ENCODE assay signal across 29 mouse cellular contexts in genomic region chr19:47250931-47251330, GRCm38 (mm10).
A peak's percentile ranks its signal among the peaks of the same experiment; 100 is the strongest.
DNase-seq lines count a peak whose midpoint lies in the region; ATAC-seq and TF ChIP-seq lines count a peak whose summit lies in the region.
"Had no signal": no experiment of that assay in that cellular context is flagged by ENCODE, and none has a peak within 500 bp of the region (broad histone marks: within the 10 kb centered on the region; RNA-seq: fewer than 3 reads in every experiment).

No protein-coding gene starts in this region.

- no peaks in the 10 kb centered on the region for H3K36me3 ChIP-seq in hindbrain, postnatal 0 days (ENCODE audit: insufficient read depth, low read length)
- no peaks in the 10 kb centered on the region for H3K36me3 ChIP-seq in hindbrain, embryonic 14.5 days (replicated peaks; ENCODE audit: control insufficient read depth, insufficient read depth)
- H3K36me3 ChIP-seq: heart, embryonic 13.5 days; hindbrain, embryonic 13.5 days; limb, embryonic 13.5 days; liver, embryonic 12.5 days; neural tube, embryonic 13.5 days had no signal

- H3K4me3 ChIP-seq in hindbrain, postnatal 0 days (ENCODE audit: low read length): no peak overlapping the region
- H3K4me3 ChIP-seq in hindbrain, embryonic 14.5 days (replicated peaks; ENCODE audit: low read length): no peak overlapping the region
- H3K4me3 ChIP-seq: forebrain, embryonic 13.5 days; heart, adult 2 months; heart, embryonic 13.5 days; hindbrain, embryonic 13.5 days; layer of hippocampus, adult 2 months; limb, embryonic 13.5 days; liver, embryonic 12.5 days; neural tube, embryonic 13.5 days had no signal

- 42% methylated on average over 6 of the region's 6 CpGs for WGBS in hindbrain, postnatal 0 days
- 41% methylated on average over 6 of the region's 6 CpGs for WGBS in hindbrain, embryonic 14.5 days

- no peaks in the 10 kb centered on the region for H3K9me3 ChIP-seq in hindbrain, postnatal 0 days (ENCODE audit: low read length)
- H3K9me3 ChIP-seq in hindbrain, embryonic 14.5 days (ENCODE audit: control insufficient read depth, low read length): no peaks in the 10 kb centered on the region
- H3K9me3 ChIP-seq: forebrain, embryonic 13.5 days; hindbrain, embryonic 13.5 days; limb, embryonic 13.5 days; liver, embryonic 12.5 days; neural tube, embryonic 13.5 days had no signal

- H3K9ac ChIP-seq in hindbrain, postnatal 0 days (replicated peaks; ENCODE audit: low read length): no peak overlapping the region
- no peak overlapping the region for H3K9ac ChIP-seq in hindbrain, embryonic 14.5 days
- H3K9ac ChIP-seq: forebrain, embryonic 13.5 days; heart, embryonic 13.5 days; hindbrain, embryonic 13.5 days; limb, embryonic 13.5 days; liver, embryonic 12.5 days; neural tube, embryonic 13.5 days had no signal

- TF ChIP-seq CTCF in hindbrain, postnatal 0 days (IDR thresholded peaks at IDR 0.05; ENCODE audit: low read depth): no peak

- peaks cover 4% of the 10 kb centered on the region; the same call in 1 of the 2 replicates for H3K4me1 ChIP-seq in hindbrain, postnatal 0 days (ENCODE audit: insufficient read depth, low read length)
- no peaks in the 10 kb centered on the region for H3K4me1 ChIP-seq in hindbrain, embryonic 14.5 days (replicated peaks; ENCODE audit: control insufficient read depth, insufficient read depth, low read length)

- peak; percentile 57 to 61 for DNase-seq in cerebellum, postnatal 14 days
- no peak for DNase-seq in cerebellum, adult 11 months
- peak; percentile 32 for DNase-seq in hindbrain, postnatal 0 days (ENCODE audit: low spot score)
- no peak for DNase-seq in hindbrain, embryonic 14.5 days (ENCODE audit: low spot score)
- peak; percentile 16 for DNase-seq in Muller cell, postnatal 12 days (ENCODE audit: inconsistent ontology term)
- peak; percentile 75 for DNase-seq in retina, embryonic 14.5 days (ENCODE audit: low spot score)
- DNase-seq in kidney, postnatal 10 days: no peak
- DNase-seq: adrenal gland, postnatal 36 days; cerebellum, adult 18-20 months; cerebellum, postnatal 36 days; gastrocnemius, postnatal 10 days; heart, adult 2 months; heart, postnatal 14 days; kidney, adult 9 months; kidney, postnatal 25 days; layer of hippocampus, postnatal 36 days; lung, adult 18-20 months; lung, postnatal 10 days; midbrain, embryonic 14.5 days; thymus, adult 18-20 months; thymus, postnatal 36 days had no signal

- H3K4me2 ChIP-seq in hindbrain, postnatal 0 days (ENCODE audit: low read depth, low read length): no peak overlapping the region
- H3K4me2 ChIP-seq in hindbrain, embryonic 14.5 days (replicated peaks): no peak overlapping the region
- H3K4me2 ChIP-seq: forebrain, embryonic 13.5 days; heart, embryonic 13.5 days; hindbrain, embryonic 13.5 days; limb, embryonic 13.5 days; liver, embryonic 12.5 days; neural tube, embryonic 13.5 days had no signal

- no peak overlapping the region for H3K27ac ChIP-seq in hindbrain, postnatal 0 days
- H3K27ac ChIP-seq in hindbrain, embryonic 14.5 days: no peak overlapping the region
- H3K27ac ChIP-seq: forebrain, embryonic 13.5 days; heart, adult 2 months; heart, embryonic 13.5 days; hindbrain, embryonic 13.5 days; layer of hippocampus, adult 2 months; limb, embryonic 13.5 days; liver, embryonic 12.5 days; neural tube, embryonic 13.5 days had no signal

- H3K27me3 ChIP-seq in hindbrain, postnatal 0 days (ENCODE audit: insufficient read depth, low read length): peaks cover 18% of the 10 kb centered on the region; the same call in 1 of the 2 replicates
- H3K27me3 ChIP-seq in hindbrain, embryonic 14.5 days (ENCODE audit: control insufficient read depth, insufficient read depth, low read length): peaks cover 43% of the 10 kb centered on the region

- peak; percentile 39; the same call in 1 of the 2 replicates for ATAC-seq in hindbrain, postnatal 0 days
- no peak for ATAC-seq in hindbrain, embryonic 14.5 days (ENCODE audit: low FRiP score)
- ATAC-seq: forebrain, embryonic 13.5 days; intestine, embryonic 16.5 days; liver, embryonic 12.5 days had no signal

Comparison
In these comparisons a context has a peak if more than half of its experiments do, and no peak if none do; other contexts are left out.
1. DNase-seq: peak in cerebellum, postnatal 14 days (2 of 2), hindbrain, postnatal 0 days (single experiment), Muller cell, postnatal 12 days (single experiment) and retina, embryonic 14.5 days (single experiment); none in cerebellum, adult 11 months (single experiment), hindbrain, embryonic 14.5 days (single experiment) and kidney, postnatal 10 days (single experiment).